Mouse (Mus musculus): ENCODE data around the gene Neu3.

Neu3 gene

DNA sequence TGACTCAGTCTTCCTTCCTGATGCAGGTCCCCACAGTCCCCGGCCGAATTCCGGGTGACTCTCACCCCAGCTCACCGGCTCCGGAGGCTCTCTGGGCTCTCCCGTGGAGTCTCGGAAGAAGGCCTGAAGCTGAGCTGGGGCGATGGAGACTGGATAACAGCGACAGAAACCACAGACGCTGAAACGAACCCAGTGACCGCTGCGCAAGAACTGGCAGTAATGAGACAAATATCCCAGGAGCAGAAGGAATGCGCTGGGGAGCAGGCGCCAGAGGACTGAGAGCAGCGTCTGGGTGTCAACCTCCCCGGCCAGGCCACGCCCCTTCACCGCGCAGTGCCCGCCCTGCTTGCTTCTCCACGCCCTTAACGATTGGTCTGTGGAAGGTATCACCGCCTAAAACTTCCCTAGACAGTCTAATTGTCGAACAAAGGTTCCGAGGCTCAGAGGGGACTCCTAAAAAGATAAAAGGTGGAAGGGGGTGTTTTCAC lies at the start of gene Neu3:
Gene Neu3, minus strand, starts transcription at position 335 of the 488 bp plus-strand sequence.
- DNase-seq: peak; percentile 82

DNA sequence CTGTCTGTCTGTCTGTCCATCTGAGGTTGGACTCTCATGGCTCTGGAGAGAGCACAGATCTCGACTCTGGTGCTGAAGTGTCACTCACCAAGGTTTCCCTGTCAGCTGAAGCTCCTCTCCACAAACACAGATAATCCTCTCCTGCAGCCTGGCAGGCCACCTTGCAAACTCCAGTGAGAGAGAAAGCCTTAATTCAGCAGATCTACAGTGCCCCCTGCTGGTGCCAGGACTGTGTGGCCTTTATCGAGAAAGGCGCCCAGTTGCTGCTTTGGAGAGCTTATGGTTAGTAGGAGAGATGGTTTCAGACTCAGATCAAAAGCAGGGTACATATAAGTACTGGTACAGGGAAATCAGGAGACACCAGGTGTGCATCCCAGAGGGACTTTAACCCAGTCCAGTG lies 48.1 kb upstream of the Neu3 start:
- DNase-seq: peak; percentile 94

DNA sequence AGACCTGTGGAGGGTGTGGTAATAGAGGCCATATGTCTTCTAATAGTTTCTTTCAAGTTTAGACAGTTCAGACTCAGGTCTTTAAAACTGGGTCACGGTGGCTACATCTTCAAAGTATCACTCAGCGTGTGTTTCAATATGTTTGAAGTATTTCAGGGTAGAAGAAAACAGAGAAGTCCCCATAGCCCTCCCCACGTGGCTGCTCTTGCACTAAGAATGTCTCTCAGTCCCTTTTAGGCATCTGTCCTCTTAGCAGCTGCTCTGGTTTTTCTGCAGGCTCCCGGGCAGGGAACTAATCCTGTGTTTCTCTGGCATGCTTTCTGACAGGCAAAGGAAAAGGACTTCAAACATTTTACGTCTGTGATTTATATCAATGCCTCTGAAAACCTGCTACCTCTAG lies 47.7 kb upstream of the Neu3 start:
- DNase-seq: no peak

GRCm38 (mm10) chr7:99873965-99874364 lies 45.7 kb upstream of the Neu3 start:
- no peak for DNase-seq

- no peak for DNase-seq
Measured at GRCm38 (mm10) chr7:99869296-99869695, 41.1 kb upstream of the Neu3 start.

- DNase-seq: no peak
Measured at GRCm38 (mm10) chr7:99865219-99865618, 37.0 kb upstream of the Neu3 start.

DNA sequence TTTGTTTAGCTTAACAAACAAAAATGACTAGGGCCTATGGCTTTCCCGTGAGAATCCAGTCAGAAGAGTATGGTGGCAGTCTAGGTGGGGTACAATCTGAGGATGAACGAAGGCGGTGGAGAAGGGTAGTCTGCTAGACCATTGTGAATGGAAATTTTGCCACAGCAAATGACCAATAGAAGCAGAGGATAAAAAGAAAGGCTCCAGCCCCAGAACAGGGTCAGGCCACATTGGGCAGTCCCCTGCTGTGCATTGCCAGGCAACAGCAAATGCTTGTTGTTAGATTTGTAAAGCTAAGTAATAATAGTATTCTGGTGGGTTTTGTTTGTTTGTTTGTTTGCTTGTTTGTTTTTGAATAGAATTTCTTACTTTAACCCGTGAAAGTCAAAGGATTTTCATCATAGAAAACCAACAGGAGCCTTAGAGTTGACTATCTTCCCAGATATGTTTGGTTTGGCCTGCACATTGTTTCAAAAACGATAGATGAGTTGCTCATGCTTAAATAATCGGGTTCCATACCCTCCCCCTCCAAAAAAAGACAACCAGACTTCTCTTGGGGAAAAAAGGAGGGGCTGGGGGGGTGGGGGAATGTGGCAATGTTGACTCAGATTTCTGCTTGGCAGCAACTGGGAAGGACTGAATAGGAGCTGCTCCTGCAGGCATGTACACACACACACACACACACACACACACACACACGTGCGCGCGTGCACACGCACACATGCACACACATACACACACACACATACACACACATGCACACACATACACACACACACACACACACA lies 36.2 kb upstream of the Neu3 start:
- DNase-seq: no peak

- no peak for DNase-seq
Measured at GRCm38 (mm10) chr7:99863362-99863761, 35.1 kb upstream of the Neu3 start, which contains the start of gene Spcs2. Spcs2 (minus strand) TSS chr7:99863462.

DNA sequence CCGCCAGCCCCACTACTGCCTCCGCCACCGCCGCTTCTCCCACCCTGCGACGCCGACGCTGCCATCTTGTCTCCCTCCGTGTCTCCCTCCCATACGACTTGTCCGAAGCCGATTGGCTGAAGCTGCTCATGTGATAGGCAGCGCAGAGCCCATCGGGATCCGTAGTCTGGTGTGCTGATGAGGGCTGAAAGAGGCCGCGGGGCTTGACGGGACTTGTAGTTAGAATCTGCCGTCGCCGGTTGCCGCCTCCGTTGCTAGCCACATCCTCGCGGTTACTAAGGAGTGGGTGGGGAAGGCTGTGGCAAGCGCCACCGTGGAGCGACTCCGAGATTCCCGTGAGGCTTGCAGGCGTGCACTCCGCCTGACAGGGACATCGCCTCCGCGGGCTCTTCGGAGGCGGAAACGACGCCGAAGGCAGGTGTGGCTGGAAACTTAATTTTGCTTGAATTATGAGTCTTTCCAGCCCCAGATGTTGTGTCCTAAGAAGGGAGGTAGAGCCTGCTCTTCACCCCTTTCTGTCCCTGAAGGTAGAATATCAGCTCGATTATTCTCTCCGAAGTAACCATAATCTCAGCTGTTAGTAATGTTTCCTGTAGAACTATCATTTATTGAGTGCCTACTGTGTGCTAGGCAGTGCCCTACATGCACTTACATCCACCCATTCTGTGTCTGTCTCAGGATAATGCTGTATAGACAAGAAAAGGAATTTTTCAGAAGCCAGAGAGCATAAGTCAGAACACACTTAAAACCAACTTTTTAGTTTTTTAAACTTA lies 30.8 kb upstream of the Neu3 start, which contains the start of gene Xrra1:
Gene Xrra1, plus strand, starts transcription at position 304 of the 773 bp plus-strand sequence.
- peak; percentile 94 for DNase-seq

DNA sequence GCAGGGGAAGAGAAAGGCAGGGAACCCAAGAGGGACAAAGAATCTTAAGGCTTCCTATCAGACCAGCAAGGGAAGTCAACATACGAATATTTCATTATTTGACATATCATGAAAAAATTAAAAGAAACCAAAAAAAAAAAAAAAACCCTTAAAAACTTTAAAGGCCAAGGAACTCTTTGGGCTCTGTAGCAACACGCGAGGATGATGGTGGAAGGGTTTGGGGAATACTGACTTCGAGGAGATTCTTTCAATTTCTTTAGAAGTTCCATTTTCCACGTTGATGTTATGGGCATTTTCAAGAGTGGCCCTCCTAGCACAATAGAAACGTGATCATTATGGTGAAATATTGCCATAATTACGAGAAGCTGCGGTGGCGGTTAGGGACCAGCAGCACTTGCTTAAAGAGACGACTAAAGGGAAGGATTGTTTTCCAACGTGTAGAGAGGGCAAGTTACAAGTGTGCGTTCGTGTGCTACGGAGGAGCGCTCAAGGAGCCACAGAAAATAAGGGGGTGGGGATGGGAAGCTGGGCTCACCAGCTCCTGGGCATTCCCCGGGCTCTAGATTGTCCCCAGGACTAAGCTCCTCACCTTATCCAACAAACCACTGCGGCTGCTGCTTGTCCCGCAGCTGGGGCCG lies 30.1 kb upstream of the Neu3 start:
- DNase-seq: no peak

GRCm38 (mm10) chr7:99856266-99856861 lies 28.1 kb upstream of the Neu3 start:
- no peak for DNase-seq

DNA sequence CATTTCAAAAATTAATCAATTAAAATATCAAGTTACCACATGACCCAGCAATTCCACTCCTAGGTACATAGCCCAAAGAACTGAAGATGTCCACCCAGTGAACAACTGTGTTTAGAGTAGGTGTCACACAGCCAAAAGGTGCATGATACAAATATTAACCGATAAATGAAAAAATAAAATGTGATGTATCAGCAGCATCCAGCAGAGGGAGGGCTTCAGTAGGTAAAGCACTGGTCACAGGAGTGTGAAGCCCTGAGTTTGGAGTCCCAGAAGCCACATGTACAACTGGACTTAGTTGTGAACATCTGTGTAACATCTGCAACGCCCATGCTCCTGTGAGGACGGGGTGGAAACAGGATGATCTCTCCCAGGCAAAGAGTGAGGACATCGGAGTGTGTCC lies 26.1 kb upstream of the Neu3 start:
- no peak for DNase-seq

- DNase-seq: no peak
Measured at GRCm38 (mm10) chr7:99853350-99853749, 25.1 kb upstream of the Neu3 start.

DNA sequence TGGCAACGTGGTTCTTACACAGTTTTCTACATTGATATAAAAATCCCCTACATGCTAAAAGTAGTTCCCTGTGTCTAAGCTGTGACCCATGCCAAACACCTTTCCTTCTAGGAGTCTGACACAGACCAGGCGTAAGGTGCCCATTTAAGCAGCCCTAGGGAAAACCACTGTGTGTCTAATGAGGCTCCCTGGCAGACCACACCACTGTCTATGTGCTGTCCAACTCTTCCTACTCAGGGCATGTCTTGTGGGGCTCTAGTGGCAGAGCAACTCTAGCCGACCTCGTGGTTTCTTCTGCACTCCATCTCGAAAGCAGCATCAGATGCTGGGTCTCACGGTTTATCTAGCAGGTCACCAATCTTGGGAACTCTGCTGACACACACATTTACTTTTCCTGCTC lies 23.4 kb upstream of the Neu3 start:
- DNase-seq: no peak

- no peak for DNase-seq
Measured at GRCm38 (mm10) chr7:99851121-99851520, 22.9 kb upstream of the Neu3 start.

DNA sequence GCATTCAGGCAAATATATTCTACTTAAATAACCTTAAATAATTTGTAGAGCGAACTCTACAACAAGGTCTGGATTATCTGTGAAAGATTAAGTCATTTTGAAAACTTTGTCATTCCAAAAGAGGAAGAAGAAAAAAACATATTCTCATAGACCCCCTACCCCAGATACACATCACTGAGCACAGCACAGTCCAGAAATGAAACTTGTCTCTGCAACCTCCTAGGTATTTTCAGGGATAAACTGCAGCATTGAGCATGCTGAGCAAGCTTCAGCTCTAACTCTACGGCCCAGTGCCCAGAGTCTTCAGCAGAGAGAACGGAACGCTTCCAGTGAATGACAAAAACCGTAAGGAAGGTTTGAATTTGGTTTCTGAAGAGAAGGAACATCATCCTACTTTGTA lies 22.3 kb upstream of the Neu3 start:
- DNase-seq: no peak

GRCm38 (mm10) chr7:99845533-99846236 lies 17.5 kb upstream of the Neu3 start:
- no peak for DNase-seq

- DNase-seq: no peak
Measured at GRCm38 (mm10) chr7:99838241-99838640, 10.0 kb upstream of the Neu3 start.

GRCm38 (mm10) chr7:99837358-99838071 lies 9.3 kb upstream of the Neu3 start:
- no peak for DNase-seq

- DNase-seq: no peak
Measured at GRCm38 (mm10) chr7:99836781-99837180, 8.6 kb upstream of the Neu3 start.

- DNase-seq: no peak
Measured at GRCm38 (mm10) chr7:99834314-99834853, 6.2 kb upstream of the Neu3 start.

Measured in right cerebral cortex, postnatal 4 days (tissue).